Mouse (Mus musculus): ENCODE data around the gene 4921536K21Rik.
A peak's percentile ranks its signal among the peaks of the same experiment; 100 is the strongest.

DNA sequence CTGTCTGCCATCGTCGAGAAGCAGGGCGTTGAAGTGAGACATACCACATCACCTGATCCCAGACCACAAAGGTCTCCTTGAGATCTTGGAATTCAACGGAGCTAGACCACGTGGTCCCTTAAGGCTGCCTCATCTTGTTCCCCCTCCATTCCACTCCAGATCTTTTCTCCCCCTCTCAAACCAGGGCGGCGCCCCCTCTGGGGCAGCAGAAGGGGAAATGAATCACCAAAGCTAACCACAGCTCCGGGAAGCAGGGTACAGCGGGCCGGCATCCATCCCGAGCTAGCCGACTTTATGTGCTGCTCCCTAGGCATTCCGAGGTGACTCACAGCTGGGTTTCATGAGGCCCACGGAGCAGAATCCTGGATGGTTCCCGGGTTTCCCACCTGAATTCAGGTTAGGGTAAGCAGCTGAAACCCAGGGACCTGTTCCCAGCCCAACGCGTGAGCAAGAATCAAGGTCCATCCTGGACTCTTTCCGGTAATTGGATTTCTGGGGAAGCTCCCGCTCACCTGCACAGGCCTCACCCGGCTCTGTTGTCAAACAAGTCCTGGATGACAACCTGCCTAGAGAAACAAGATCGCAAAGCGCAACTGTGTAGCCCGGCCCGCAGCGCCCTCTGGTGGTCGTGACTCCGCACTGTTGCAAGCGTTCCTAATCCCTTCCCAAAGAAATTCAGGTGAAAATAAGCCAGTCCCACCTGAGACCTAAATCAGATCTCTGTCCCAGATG lies 19.4 kb upstream of the 4921536K21Rik start, which contains the start of gene Slc35e4:
- peak; percentile 91 for TF ChIP-seq CTCF (IDR thresholded peaks at IDR 0.05; ENCODE audit: control insufficient read depth, insufficient read depth, low read length)
- TF ChIP-seq POLR2A (IDR thresholded peaks at IDR 0.05; ENCODE audit: borderline replicate concordance, control insufficient read depth, low read depth, low read length), result peak; percentile 17; the same call in 1 of the 2 replicates
